Mouse (Mus musculus) heart, postnatal 0 days (tissue): ENCODE measurements around the gene Arhgef10l.

Source experiments
- CTCF ChIP-seq: IDR thresholded peaks from 2 replicates; pipeline ENCODE4 v1.5.1; 2016; ENCODE audit warnings: antibody characterized with exemption, control low read depth, low read depth
- EP300 ChIP-seq: IDR thresholded peaks from 2 replicates; pipeline ENCODE4 v1.6.1; 2016; ENCODE audit warnings: antibody characterized with exemption, low read depth

GRCm38 (mm10) chr4:140504067-140504913 is 161.5 kb downstream of the Arhgef10l start:
- TF ChIP-seq EP300 (no peak), CTCF (no peak)
